Mouse (Mus musculus) cerebellum, adult 9-10 months (tissue): ENCODE data around the gene Jazf1.
A peak's percentile ranks its signal among the peaks of the same experiment; 100 is the strongest.

Source experiments
- DNase-seq: peaks from one replicate; pipeline ENCODE4 v3.0.0; 2022

Gene Jazf1

GRCm38 (mm10) chr6:52790781-52791180 is 277.6 kb downstream of the Jazf1 start:
- DNase-seq: no peak

GRCm38 (mm10) chr6:52790316-52790715 is 278.1 kb downstream of the Jazf1 start:
- no peak for DNase-seq

- DNase-seq: no peak
Observed at GRCm38 (mm10) chr6:52779546-52779945, 288.9 kb downstream of the Jazf1 start.

- DNase-seq: no peak
Observed at GRCm38 (mm10) chr6:52778523-52778922, 289.9 kb downstream of the Jazf1 start.

GRCm38 (mm10) chr6:52777034-52777433 is 291.4 kb downstream of the Jazf1 start:
- no peak for DNase-seq

GRCm38 (mm10) chr6:52775956-52776355 is 292.5 kb downstream of the Jazf1 start:
- DNase-seq: no peak

GRCm38 (mm10) chr6:52775350-52775749 is 293.1 kb downstream of the Jazf1 start:
- DNase-seq: no peak

- no peak for DNase-seq
Observed at GRCm38 (mm10) chr6:52773132-52773531, 295.3 kb downstream of the Jazf1 start.

GRCm38 (mm10) chr6:52770789-52771188 is 297.6 kb downstream of the Jazf1 start:
- DNase-seq: no peak

- no peak for DNase-seq
Observed at GRCm38 (mm10) chr6:52765206-52765605, 303.2 kb downstream of the Jazf1 start.

- no peak for DNase-seq
Observed at GRCm38 (mm10) chr6:52752832-52753231, 315.6 kb downstream of the Jazf1 start.

GRCm38 (mm10) chr6:52734630-52735029 is 333.8 kb downstream of the Jazf1 start:
- no peak for DNase-seq

GRCm38 (mm10) chr6:52730338-52730737 is 338.1 kb downstream of the Jazf1 start:
- DNase-seq: no peak

- DNase-seq: peak; percentile 69
Observed at GRCm38 (mm10) chr6:52724805-52725439, 343.5 kb downstream of the Jazf1 start.
